Mouse (Mus musculus): Measurements from ENCODE around the gene Tmem229b.

- TF ChIP-seq POLR2A (IDR thresholded peaks at IDR 0.05; ENCODE audit: insufficient read length, low read depth): no peak
- no peak for TF ChIP-seq MAX (IDR thresholded peaks at IDR 0.05; ENCODE audit: low read depth)
These were observed 70.9 kb downstream of the Tmem229b start for GRCm38 (mm10) chr12:78936494-78936893.
